Mouse (Mus musculus) embryonic facial prominence, embryonic 11.5 days (tissue): ENCODE data around the gene Lrrc20. TPM values are rescaled to one million over a fixed set of nuclear protein-coding genes. Genes with fewer than 3 reads are reported as not detected.

Experiments
- ATAC-seq: fragments of 200-750 bp; cut with Nextera tagmentation; replicated peaks from 2 replicates; pipeline ENCODE4 v1.8.0; 2017; ENCODE audit warnings: low read depth; ENCODE audit not compliant: insufficient number of reproducible peaks, low FRiP score, low TSS enrichment
- DNase-seq: peaks from one replicate; pipeline ENCODE4 v3.0.0-alpha.2; 2015; ENCODE audit warnings: low spot score
- H3K27ac ChIP-seq: fragments of 300-500 bp; sonication (generic); replicated peaks from 2 replicates; pipeline ENCODE4 v1.5.1; 2014; ENCODE audit warnings: mild to moderate bottlenecking, low read depth, low read length, control low read depth
- H3K27me3 ChIP-seq: fragments of 300-500 bp; sonication (generic); 2 replicates; pipeline ENCODE4 v1.6.1; 2014; ENCODE audit warnings: mild to moderate bottlenecking, low read length, moderate library complexity, mixed read lengths; ENCODE audit not compliant: control insufficient read depth, insufficient read depth
- H3K36me3 ChIP-seq: fragments of 300-500 bp; sonication (generic); replicated peaks from 2 replicates; pipeline ENCODE4 v1.6.1; 2014; ENCODE audit warnings: low read depth, mild to moderate bottlenecking, low read length, moderate library complexity, mixed read lengths; ENCODE audit not compliant: control insufficient read depth, insufficient read depth
- H3K4me1 ChIP-seq: fragments of 300-500 bp; sonication (generic); 2 replicates; pipeline ENCODE4 v1.6.1; 2014; ENCODE audit warnings: low read length, mixed read lengths; ENCODE audit not compliant: control insufficient read depth, insufficient read depth
- H3K4me2 ChIP-seq: fragments of 300-500 bp; sonication (generic); 2 replicates; pipeline ENCODE4 v1.6.1; 2014; ENCODE audit warnings: low read depth, mild to moderate bottlenecking, control low read depth, low read length, moderate library complexity
- H3K4me3 ChIP-seq: fragments of 300-500 bp; sonication (generic); 2 replicates; pipeline ENCODE4 v1.5.1; 2014; ENCODE audit warnings: low read depth, low read length, control low read depth
- H3K9ac ChIP-seq: fragments of 300-500 bp; sonication (generic); replicated peaks from 2 replicates; pipeline ENCODE4 v1.6.1; 2014; ENCODE audit warnings: mild to moderate bottlenecking, control low read depth, low read length
- H3K9me3 ChIP-seq: fragments of 300-500 bp; sonication (generic); replicated peaks from 2 replicates; pipeline ENCODE4 v1.6.1; 2016; ENCODE audit warnings: mild to moderate bottlenecking, low read length, inconsistent platforms, mixed read lengths; ENCODE audit not compliant: control insufficient read depth
- WGBS: fragments of 180-500 bp; shearing (Covaris S2); extraction: QIAGEN DNeasy Blood & Tissue Kit; methylation state at CpG from one replicate; pipeline ENCODE4 v1.1.7; 2014; 5-methylcytosine and 5-hydroxymethylcytosine counted together
- polyA plus RNA-seq: library from polyadenylated mRNA; unstranded; fragments of >200 nt; fragmentation: Nextera tagmentation; extraction: Ambion mirVana; gene quantifications from 2 replicates; pipeline ENCODE4 v1.2.1, GENCODE M21; 2014

Lrrc20 gene
- polyA plus RNA-seq, 1 experiment from 2014 or later = 11.1 TPM

- DNase-seq = no peak
- Histone ChIP-seq H3K4me1 (no peaks in the 10 kb centered on the region), H3K4me3 (no peak overlapping the region), H3K27ac (no peak overlapping the region), H3K9ac (no peak overlapping the region), H3K27me3 (no peaks in the 10 kb centered on the region), H3K4me2 (no peak overlapping the region), H3K36me3 (no peaks in the 10 kb centered on the region), H3K9me3 (no peaks in the 10 kb centered on the region)
- 61% methylated on average over 3 of the region's 3 CpGs for WGBS
- ATAC-seq = no peak
Observed at GRCm38 (mm10) chr10:61457182-61457581, 18.4 kb upstream of the Lrrc20 start.

DNA sequence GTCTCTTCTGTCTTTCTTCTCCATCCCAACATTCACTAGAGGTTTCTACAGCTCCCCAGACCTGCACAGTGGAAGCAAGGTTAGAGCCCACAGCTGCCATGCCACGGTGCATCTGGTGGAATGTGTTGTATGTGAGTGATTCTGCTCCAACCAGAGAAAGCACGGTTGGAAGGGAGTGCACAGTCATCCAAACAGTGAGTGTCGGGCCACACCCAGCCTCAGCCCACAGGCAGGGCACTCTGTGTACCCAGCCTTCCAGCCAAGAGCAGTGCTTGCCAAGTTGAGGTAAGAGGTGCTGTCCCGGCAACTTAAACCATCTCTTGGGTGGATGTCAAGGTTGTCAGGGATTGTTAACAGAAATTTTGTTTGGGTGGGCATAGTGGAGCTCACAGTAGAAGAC lies 10.6 kb upstream of the Lrrc20 start:
- Histone ChIP-seq H3K9me3 (no peaks in the 10 kb centered on the region), H3K36me3 (no peaks in the 10 kb centered on the region), H3K4me3 (no peak overlapping the region), H3K9ac (no peak overlapping the region), H3K27ac (no peak overlapping the region), H3K4me1 (no peaks in the 10 kb centered on the region), H3K4me2 (no peak overlapping the region), H3K27me3 (no peaks in the 10 kb centered on the region)
- 80% methylated on average over 4 of the region's 4 CpGs for WGBS
- ATAC-seq (no peak), DNase-seq (no peak)

DNA sequence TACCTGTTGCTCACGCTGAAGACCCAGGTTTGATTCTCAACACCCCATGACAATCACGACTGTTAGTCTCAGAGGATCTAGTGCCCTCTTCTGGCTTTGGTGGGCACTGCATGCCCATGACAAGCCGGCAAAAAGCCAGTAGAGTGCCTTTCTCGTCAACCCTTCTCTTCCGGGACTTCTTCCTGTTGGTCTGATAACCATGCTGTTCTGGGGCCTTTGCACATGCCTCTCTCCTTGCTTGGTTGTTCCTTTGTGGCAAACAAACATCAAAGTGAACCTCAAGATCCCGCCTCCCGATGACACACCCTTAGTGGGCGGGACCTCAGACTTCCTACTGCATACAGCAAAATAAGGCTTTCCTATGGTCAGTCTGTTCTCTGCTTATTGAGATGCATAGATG lies 9.4 kb upstream of the Lrrc20 start:
- Histone ChIP-seq H3K27ac (no peak overlapping the region), H3K4me3 (no peak overlapping the region), H3K4me2 (no peak overlapping the region), H3K9ac (no peak overlapping the region), H3K4me1 (no peaks in the 10 kb centered on the region), H3K9me3 (no peaks in the 10 kb centered on the region), H3K27me3 (no peaks in the 10 kb centered on the region), H3K36me3 (no peaks in the 10 kb centered on the region)
- WGBS = 73% methylated on average over 8 of the region's 8 CpGs
- ATAC-seq (no peak), DNase-seq (peak; percentile 20)

GRCm38 (mm10) chr10:61466873-61467272 lies 8.7 kb upstream of the Lrrc20 start:
- no peaks in the 10 kb centered on the region for H3K36me3 ChIP-seq
- 26% methylated on average over 5 of the region's 5 CpGs for WGBS
- no peak for ATAC-seq

GRCm38 (mm10) chr10:61468900-61469299 lies 6.7 kb upstream of the Lrrc20 start:
- Histone ChIP-seq H3K27me3 (no peaks in the 10 kb centered on the region), H3K27ac (no peak overlapping the region), H3K9me3 (no peaks in the 10 kb centered on the region), H3K4me1 (no peaks in the 10 kb centered on the region), H3K4me2 (no peak overlapping the region), H3K36me3 (no peaks in the 10 kb centered on the region), H3K9ac (no peak overlapping the region), H3K4me3 (no peak overlapping the region)
- no peak for ATAC-seq
- 67% methylated on average over 7 of the region's 7 CpGs for WGBS
- no peak for DNase-seq

More at GRCm38 (mm10) chr10:61466873-61467272, 8.7 kb upstream of the Lrrc20 start:
- no peaks in the 10 kb centered on the region for H3K4me1 ChIP-seq
- peak; percentile 84 for DNase-seq
- no peak overlapping the region for H3K4me2 ChIP-seq
- no peak overlapping the region for H3K9ac ChIP-seq
- no peak overlapping the region for H3K4me3 ChIP-seq
- H3K27me3 ChIP-seq = no peaks in the 10 kb centered on the region
- no peaks in the 10 kb centered on the region for H3K9me3 ChIP-seq
- no peak overlapping the region for H3K27ac ChIP-seq

- Histone ChIP-seq H3K4me2 (no peak overlapping the region), H3K9ac (no peak overlapping the region), H3K4me3 (no peak overlapping the region), H3K4me1 (no peaks in the 10 kb centered on the region), H3K36me3 (no peaks in the 10 kb centered on the region), H3K27me3 (no peaks in the 10 kb centered on the region), H3K27ac (no peak overlapping the region), H3K9me3 (no peaks in the 10 kb centered on the region)
- 84% methylated on average over 3 of the region's 3 CpGs for WGBS
- DNase-seq (no peak), ATAC-seq (no peak)
Observed at GRCm38 (mm10) chr10:61473640-61474039, 2.0 kb upstream of the Lrrc20 start.

- H3K4me2 ChIP-seq = no peak overlapping the region
- no peak for DNase-seq
- H3K27me3 ChIP-seq = no peaks in the 10 kb centered on the region
- WGBS = 87% methylated on average over 1 of the region's 1 CpGs
- no peaks in the 10 kb centered on the region for H3K36me3 ChIP-seq
- H3K4me1 ChIP-seq = no peaks in the 10 kb centered on the region
- ATAC-seq = no peak
- no peak overlapping the region for H3K9ac ChIP-seq
- no peaks in the 10 kb centered on the region for H3K9me3 ChIP-seq
- H3K27ac ChIP-seq = no peak overlapping the region
- H3K4me3 ChIP-seq = no peak overlapping the region
Observed at GRCm38 (mm10) chr10:61474344-61474743, 1.3 kb upstream of the Lrrc20 start.

GRCm38 (mm10) chr10:61476440-61477165 lies 1.0 kb downstream of the Lrrc20 start:
- DNase-seq (peak; percentile 30), ATAC-seq (0 out of 2 replicates have a peak, but pooled peaks have one; percentile 4)
- WGBS = 3% methylated on average over 15 of the region's 15 CpGs
- peak overlapping the region; percentile 88 for H3K4me2 ChIP-seq
- H3K27ac ChIP-seq = no peak overlapping the region
- H3K9ac ChIP-seq = peak overlapping the region; percentile 72
- no peaks in the 10 kb centered on the region for H3K27me3 ChIP-seq
- H3K4me1 ChIP-seq = no peaks in the 10 kb centered on the region
- H3K4me3 ChIP-seq = peak overlapping the region; percentile 75
- no peaks in the 10 kb centered on the region for H3K9me3 ChIP-seq
- H3K36me3 ChIP-seq = no peaks in the 10 kb centered on the region
